Mouse (Mus musculus) limb, embryonic 14.5 days (tissue): ENCODE measurements at regions not wholly inside any gene's neighbourhood (a gene's known extent, or its start where the extent isn't known, plus 50 kb on each side); places are given as distances from the start of the nearest gene placed in this dataset.

Experiments
- ATAC-seq: fragments of 200-750 bp; cut with Nextera tagmentation; 2 replicates; pipeline ENCODE4 v1.8.0; 2017; ENCODE audit warnings: low read depth, moderate number of reproducible peaks, moderate TSS enrichment; ENCODE audit not compliant: low FRiP score
- DNase-seq: peaks from one replicate; pipeline ENCODE4 v3.0.0-alpha.2; 2015; ENCODE audit warnings: low spot score
- H3K27ac ChIP-seq: fragments of 300-500 bp; sonication (generic); replicated peaks from 2 replicates; pipeline ENCODE4 v1.5.1; 2014; ENCODE audit warnings: low read depth, mild to moderate bottlenecking, low read length, moderate library complexity, mixed read lengths
- H3K27me3 ChIP-seq: fragments of 300-500 bp; sonication (generic); 2 replicates; pipeline ENCODE4 v1.6.1; 2014; ENCODE audit warnings: low read length, mixed read lengths; ENCODE audit not compliant: control insufficient read depth, insufficient read depth
- H3K36me3 ChIP-seq: fragments of 300-500 bp; sonication (generic); 2 replicates; pipeline ENCODE4 v1.6.1; 2014; ENCODE audit warnings: mild to moderate bottlenecking, low read length, moderate library complexity, mixed read lengths; ENCODE audit not compliant: control insufficient read depth, insufficient read depth
- H3K4me1 ChIP-seq: fragments of 300-500 bp; sonication (generic); 2 replicates; pipeline ENCODE4 v1.6.1; 2014; ENCODE audit warnings: antibody characterized with exemption, low read length, mixed read lengths; ENCODE audit not compliant: control insufficient read depth, insufficient read depth
- H3K4me2 ChIP-seq: fragments of 300-500 bp; sonication (generic); replicated peaks from 2 replicates; pipeline ENCODE4 v1.6.1; 2014; ENCODE audit warnings: low read depth, mild to moderate bottlenecking, low read length, moderate library complexity; ENCODE audit not compliant: severe bottlenecking
- H3K4me3 ChIP-seq: fragments of 300-500 bp; sonication (generic); replicated peaks from 2 replicates; pipeline ENCODE4 v1.5.1; 2014; ENCODE audit warnings: low read length
- H3K9ac ChIP-seq: fragments of 300-500 bp; sonication (generic); 2 replicates; pipeline ENCODE4 v1.6.1; 2014; ENCODE audit warnings: mild to moderate bottlenecking, low read depth, low read length, moderate library complexity; ENCODE audit not compliant: severe bottlenecking
- H3K9me3 ChIP-seq: fragments of 300-500 bp; sonication (generic); 2 replicates; pipeline ENCODE4 v1.6.1; 2016; ENCODE audit warnings: low read length; ENCODE audit not compliant: control insufficient read depth
- POLR2A ChIP-seq: fragments of 200-500 bp; IDR thresholded peaks from 2 replicates; pipeline ENCODE4 v1.8.0; 2012; ENCODE audit warnings: inconsistent platforms, mild to moderate bottlenecking, moderate library complexity, borderline replicate concordance; ENCODE audit not compliant: insufficient read depth, insufficient read length; ENCODE audit errors: extremely low read depth
- WGBS: fragments of 180-500 bp; shearing (Covaris S2); extraction: QIAGEN DNeasy Blood & Tissue Kit; methylation state at CpG from one replicate; pipeline ENCODE4 v1.1.7; 2014; 5-methylcytosine and 5-hydroxymethylcytosine counted together

GRCm38 (mm10) chr12:77991627-77992026 is 202.4 kb upstream of the Gm6657 start:
- Histone ChIP-seq H3K4me2 (no peak overlapping the region), H3K36me3 (no peaks in the 10 kb centered on the region), H3K4me3 (no peak overlapping the region), H3K4me1 (no peaks in the 10 kb centered on the region), H3K27ac (no peak overlapping the region), H3K9me3 (no peaks in the 10 kb centered on the region), H3K27me3 (no peaks in the 10 kb centered on the region), H3K9ac (no peak overlapping the region)
- DNase-seq = no peak
- 50% methylated on average over 6 of the region's 6 CpGs for WGBS
- ATAC-seq = no peak
- no peak for TF ChIP-seq POLR2A

GRCm38 (mm10) chr12:77994176-77994575 is 199.9 kb upstream of the Gm6657 start:
- Histone ChIP-seq H3K27ac (no peak overlapping the region), H3K27me3 (no peaks in the 10 kb centered on the region), H3K9ac (no peak overlapping the region), H3K4me3 (no peak overlapping the region), H3K9me3 (no peaks in the 10 kb centered on the region), H3K4me2 (no peak overlapping the region), H3K36me3 (no peaks in the 10 kb centered on the region), H3K4me1 (no peaks in the 10 kb centered on the region)
- 76% methylated on average over 5 of the region's 5 CpGs for WGBS
- no peak for TF ChIP-seq POLR2A
- DNase-seq (no peak), ATAC-seq (no peak)

GRCm38 (mm10) chr12:77997916-77998315 is 196.1 kb upstream of the Gm6657 start:
- no peaks in the 10 kb centered on the region for H3K9me3 ChIP-seq
- no peaks in the 10 kb centered on the region for H3K4me1 ChIP-seq
- no peaks in the 10 kb centered on the region for H3K27me3 ChIP-seq
- H3K4me3 ChIP-seq = no peak overlapping the region
- H3K9ac ChIP-seq = no peak overlapping the region
- no peak for TF ChIP-seq POLR2A
- H3K4me2 ChIP-seq = no peak overlapping the region
- H3K27ac ChIP-seq = no peak overlapping the region
- H3K36me3 ChIP-seq = no peaks in the 10 kb centered on the region
- 89% methylated on average over 1 of the region's 1 CpGs for WGBS
- DNase-seq = no peak
- ATAC-seq = no peak

- no peak for DNase-seq
- WGBS = 86% methylated on average over 3 of the region's 3 CpGs
- Histone ChIP-seq H3K27ac (no peak overlapping the region), H3K4me2 (no peak overlapping the region), H3K4me3 (no peak overlapping the region), H3K9me3 (no peaks in the 10 kb centered on the region), H3K9ac (no peak overlapping the region), H3K4me1 (no peaks in the 10 kb centered on the region), H3K27me3 (no peaks in the 10 kb centered on the region), H3K36me3 (no peaks in the 10 kb centered on the region)
- no peak for ATAC-seq
- TF ChIP-seq POLR2A = no peak
Measured at GRCm38 (mm10) chr12:78000401-78000800, 193.6 kb upstream of the Gm6657 start.

GRCm38 (mm10) chr12:78001846-78002245 is 192.2 kb upstream of the Gm6657 start:
- ATAC-seq = no peak
- Histone ChIP-seq H3K4me2 (no peak overlapping the region), H3K9me3 (no peaks in the 10 kb centered on the region), H3K27ac (no peak overlapping the region), H3K36me3 (no peaks in the 10 kb centered on the region), H3K4me3 (no peak overlapping the region), H3K4me1 (no peaks in the 10 kb centered on the region), H3K27me3 (no peaks in the 10 kb centered on the region), H3K9ac (no peak overlapping the region)
- no peak for DNase-seq
- TF ChIP-seq POLR2A = no peak
- WGBS = 78% methylated on average over 9 of the region's 9 CpGs

GRCm38 (mm10) chr12:78033766-78034165 is 160.3 kb upstream of the Gm6657 start:
- Histone ChIP-seq H3K9ac (no peak overlapping the region), H3K9me3 (no peaks in the 10 kb centered on the region), H3K4me2 (no peak overlapping the region), H3K27me3 (no peaks in the 10 kb centered on the region), H3K4me3 (no peak overlapping the region), H3K27ac (no peak overlapping the region), H3K4me1 (no peaks in the 10 kb centered on the region), H3K36me3 (no peaks in the 10 kb centered on the region)
- ATAC-seq (no peak), DNase-seq (no peak)
- TF ChIP-seq POLR2A = no peak
